Mouse (Mus musculus) urinary bladder, postnatal 10 days (tissue): ENCODE measurements around the gene Smg6.
"Not testable (repeated sequence)": the region's sequence is repeated elsewhere in the genome, so short reads cannot be mapped to it uniquely, and the experiment has no call there.

Experiments used
- DNase-seq: peaks from one replicate; pipeline ENCODE4 v3.0.0; 2022; ENCODE audit warnings: low spot score

Smg6 gene

GRCm38 (mm10) chr11:74996482-74996881 lies 70.9 kb downstream of the Smg6 start:
- no peak for DNase-seq

GRCm38 (mm10) chr11:75000869-75001653 lies 75.4 kb downstream of the Smg6 start:
- no peak for DNase-seq

- DNase-seq, result no peak
Measured at GRCm38 (mm10) chr11:75008270-75008669, 82.6 kb downstream of the Smg6 start.

GRCm38 (mm10) chr11:75009537-75009936 lies 83.9 kb downstream of the Smg6 start:
- DNase-seq, result not testable (repeated sequence)

- no peak for DNase-seq
Measured at GRCm38 (mm10) chr11:75012997-75013694, 87.5 kb downstream of the Smg6 start.

GRCm38 (mm10) chr11:75013764-75014695 lies 88.4 kb downstream of the Smg6 start:
- DNase-seq, result no peak

- no peak for DNase-seq
Measured at GRCm38 (mm10) chr11:75014816-75015215, 89.2 kb downstream of the Smg6 start.

GRCm38 (mm10) chr11:75015453-75015871 lies 89.8 kb downstream of the Smg6 start:
- no peak for DNase-seq

GRCm38 (mm10) chr11:75016309-75016860 lies 90.8 kb downstream of the Smg6 start:
- DNase-seq, result no peak

- no peak for DNase-seq
Measured at GRCm38 (mm10) chr11:75017831-75018230, 92.2 kb downstream of the Smg6 start.

GRCm38 (mm10) chr11:75026977-75027376 lies 101.4 kb downstream of the Smg6 start:
- no peak for DNase-seq

- no peak for DNase-seq
Measured at GRCm38 (mm10) chr11:75027616-75028015, 102.0 kb downstream of the Smg6 start.

GRCm38 (mm10) chr11:75031251-75031650 lies 105.6 kb downstream of the Smg6 start:
- DNase-seq, result no peak

GRCm38 (mm10) chr11:75032946-75033345 lies 107.3 kb downstream of the Smg6 start:
- no peak for DNase-seq

- DNase-seq, result no peak
Measured at GRCm38 (mm10) chr11:75033581-75034067, 108.0 kb downstream of the Smg6 start.

GRCm38 (mm10) chr11:75034104-75034503 lies 108.5 kb downstream of the Smg6 start:
- no peak for DNase-seq

GRCm38 (mm10) chr11:75044333-75044732 lies 118.7 kb downstream of the Smg6 start:
- no peak for DNase-seq

GRCm38 (mm10) chr11:75045822-75046221 lies 120.2 kb downstream of the Smg6 start:
- no peak for DNase-seq

GRCm38 (mm10) chr11:75046638-75047037 lies 121.0 kb downstream of the Smg6 start:
- no peak for DNase-seq

GRCm38 (mm10) chr11:75047066-75047465 lies 121.4 kb downstream of the Smg6 start:
- peak; percentile 31 for DNase-seq

GRCm38 (mm10) chr11:75047736-75048407 lies 122.2 kb downstream of the Smg6 start:
- no peak for DNase-seq
